Mouse (Mus musculus) G1E (cell line): ENCODE results near the gene Carns1. TPM values are rescaled to one million over a fixed set of nuclear protein-coding genes. Genes with fewer than 3 reads are reported as not detected.
"Not testable (repeated sequence)": the region's sequence is repeated elsewhere in the genome, so short reads cannot be mapped to it uniquely, and the experiment has no call there.

Experiments used
- ATAC-seq: 2 replicates; pipeline ENCODE4 v1.8.0; 2016; ENCODE audit warnings: mild to moderate bottlenecking; ENCODE audit not compliant: insufficient number of reproducible peaks, poor library complexity, low FRiP score, severe bottlenecking; ENCODE audit errors: extremely low read depth
- DNase-seq: peaks from one replicate; pipeline ENCODE4 v3.0.0; 2012; ENCODE audit warnings: low spot score
- H3K27me3 ChIP-seq: 2 replicates; pipeline ENCODE4 v1.6.1; 2012; ENCODE audit warnings: mild to moderate bottlenecking, low read length, inconsistent platforms; ENCODE audit not compliant: insufficient read depth
- H3K36me3 ChIP-seq: replicated peaks from 2 replicates; pipeline ENCODE3; 2012; ENCODE audit warnings: mild to moderate bottlenecking, inconsistent platforms
- H3K4me1 ChIP-seq: 2 replicates; pipeline ENCODE4 v1.6.1; 2012; ENCODE audit warnings: low read depth, low read length, inconsistent platforms, mixed read lengths; ENCODE audit not compliant: insufficient read depth
- H3K4me3 ChIP-seq: 2 replicates; pipeline ENCODE4 v1.5.1; 2012; ENCODE audit warnings: low read depth, mild to moderate bottlenecking, inconsistent platforms, low read length, moderate library complexity, mixed read lengths
- H3K9me3 ChIP-seq: replicated peaks from 2 replicates; pipeline ENCODE4 v1.6.1; 2012; ENCODE audit warnings: inconsistent platforms
- CTCF ChIP-seq: IDR thresholded peaks from 2 replicates; pipeline ENCODE4 v1.5.1; 2012; ENCODE audit warnings: low read depth, low read length, inconsistent platforms, mixed read lengths
- GATA1 ChIP-seq: IDR thresholded peaks from 2 replicates; pipeline ENCODE4 v1.6.1; 2012; ENCODE audit warnings: borderline replicate concordance, low read length, inconsistent platforms, mixed read lengths
- GATA2 ChIP-seq: IDR thresholded peaks from 2 replicates; pipeline ENCODE4 v1.6.1; 2012; ENCODE audit warnings: low read depth, low read length, inconsistent platforms, borderline replicate concordance
- POLR2AphosphoS5 ChIP-seq: IDR thresholded peaks from 2 replicates; pipeline ENCODE4 v1.6.1; 2012; ENCODE audit warnings: low read depth, low read length, inconsistent platforms; ENCODE audit not compliant: insufficient replicate concordance
- TAL1 ChIP-seq: conservative IDR thresholded peaks from 2 replicates; pipeline ENCODE4 v1.6.1; 2012; ENCODE audit warnings: low read depth, low read length, inconsistent platforms, mixed read lengths
- polyA plus RNA-seq: library from polyadenylated mRNA; stranded (reverse); fragments of >175 nt; gene quantifications from 2 replicates; pipeline ENCODE4 v1.2.3, GENCODE M21; 2012
- total RNA-seq, 2 experiments: library from RNA; stranded (forward) in 1 of 2; stranded (reverse) in 1 of 2; fragments of 200-1000 nt in 1 of 2; fragments of >200 nt in 1 of 2; fragmentation: Nextera tagmentation in 1 of 2; gene quantifications; 2 replicates each; pipeline ENCODE4 v1.2.3; 2014 to 2017

Gene Carns1
- total and polyA plus RNA-seq, 3 experiments, result 0.48 to 1.2 (median 0.55) TPM

DNA sequence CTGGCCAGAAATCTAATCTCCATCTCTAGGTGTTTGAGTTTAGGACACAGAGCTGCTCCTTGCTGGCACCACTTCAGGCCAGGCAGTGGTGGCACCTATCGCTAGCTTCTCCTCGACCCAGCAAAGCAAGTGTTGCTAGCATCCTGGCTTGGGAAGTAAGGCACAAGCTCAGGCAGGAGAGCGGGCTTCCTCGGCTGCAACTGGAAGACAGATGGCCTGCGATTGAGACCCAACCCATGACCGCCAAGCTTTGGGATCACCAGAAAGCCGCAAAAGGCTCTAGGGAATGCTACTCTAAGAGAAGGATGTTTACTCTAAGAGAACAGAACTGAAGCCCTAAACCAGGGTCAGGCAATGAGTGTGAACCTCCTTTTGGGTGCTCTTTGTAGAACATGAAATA, 45.8 kb downstream of the Carns1 start:
- H3K4me1 ChIP-seq, result peaks cover 36% of the 10 kb centered on the region
- H3K36me3 ChIP-seq, result peaks cover 62% of the 10 kb centered on the region
- ATAC-seq (no peak), DNase-seq (no peak)
- no peak overlapping the region for H3K4me3 ChIP-seq
- no peaks in the 10 kb centered on the region for H3K27me3 ChIP-seq
- H3K9me3 ChIP-seq, result no peaks in the 10 kb centered on the region
- TF ChIP-seq CTCF, result no peak
- no peak for TF ChIP-seq TAL1
- no peak for TF ChIP-seq GATA1
- no peak for TF ChIP-seq GATA2
- TF ChIP-seq POLR2AphosphoS5, result no peak

DNA sequence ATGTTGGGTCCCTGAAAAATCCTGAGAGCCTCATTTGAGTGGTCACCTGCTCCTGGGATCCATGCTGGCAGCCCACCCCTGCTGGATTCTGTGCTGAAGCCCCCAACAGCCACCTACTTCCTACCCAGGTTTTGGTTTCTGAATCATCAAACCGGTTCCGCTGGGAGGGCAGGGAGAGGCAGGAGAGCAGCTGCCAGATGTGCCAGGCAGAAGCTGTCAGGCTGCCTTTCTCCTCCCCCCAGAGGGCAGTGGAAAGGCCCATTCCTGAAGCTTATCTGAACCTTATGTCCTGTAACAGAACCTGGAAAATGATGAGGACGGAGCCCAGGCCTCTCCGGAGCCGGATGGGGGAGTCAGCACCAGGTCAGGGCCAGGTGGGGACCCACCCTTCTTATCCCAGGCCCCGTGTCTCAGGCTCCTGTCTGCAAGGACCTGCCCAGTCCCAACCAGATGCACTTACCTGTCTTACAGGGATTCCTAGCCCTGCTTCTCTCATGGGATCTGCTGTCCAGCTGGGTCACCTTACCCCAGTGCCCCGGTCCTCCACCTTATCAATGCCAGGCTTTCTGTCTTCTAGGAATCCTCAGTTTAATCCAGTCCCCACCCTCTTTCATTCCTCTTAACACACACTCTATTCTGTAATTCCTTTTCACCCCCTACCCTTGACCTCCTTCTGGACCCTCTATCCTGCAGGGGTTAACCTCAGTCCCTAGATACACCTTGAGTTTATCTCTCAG, 48.4 kb downstream of the Carns1 start:
- no peaks in the 10 kb centered on the region for H3K9me3 ChIP-seq
- no peaks in the 10 kb centered on the region for H3K27me3 ChIP-seq
- ATAC-seq (no peak), DNase-seq (no peak)
- H3K4me1 ChIP-seq, result peaks cover 61% of the 10 kb centered on the region
- TF ChIP-seq GATA2 (no peak), POLR2AphosphoS5 (no peak), GATA1 (no peak), TAL1 (no peak)
- peaks cover 50% of the 10 kb centered on the region for H3K36me3 ChIP-seq
- H3K4me3 ChIP-seq, result peak overlapping the region; percentile 85; the same call in 1 of the 2 replicates

DNA sequence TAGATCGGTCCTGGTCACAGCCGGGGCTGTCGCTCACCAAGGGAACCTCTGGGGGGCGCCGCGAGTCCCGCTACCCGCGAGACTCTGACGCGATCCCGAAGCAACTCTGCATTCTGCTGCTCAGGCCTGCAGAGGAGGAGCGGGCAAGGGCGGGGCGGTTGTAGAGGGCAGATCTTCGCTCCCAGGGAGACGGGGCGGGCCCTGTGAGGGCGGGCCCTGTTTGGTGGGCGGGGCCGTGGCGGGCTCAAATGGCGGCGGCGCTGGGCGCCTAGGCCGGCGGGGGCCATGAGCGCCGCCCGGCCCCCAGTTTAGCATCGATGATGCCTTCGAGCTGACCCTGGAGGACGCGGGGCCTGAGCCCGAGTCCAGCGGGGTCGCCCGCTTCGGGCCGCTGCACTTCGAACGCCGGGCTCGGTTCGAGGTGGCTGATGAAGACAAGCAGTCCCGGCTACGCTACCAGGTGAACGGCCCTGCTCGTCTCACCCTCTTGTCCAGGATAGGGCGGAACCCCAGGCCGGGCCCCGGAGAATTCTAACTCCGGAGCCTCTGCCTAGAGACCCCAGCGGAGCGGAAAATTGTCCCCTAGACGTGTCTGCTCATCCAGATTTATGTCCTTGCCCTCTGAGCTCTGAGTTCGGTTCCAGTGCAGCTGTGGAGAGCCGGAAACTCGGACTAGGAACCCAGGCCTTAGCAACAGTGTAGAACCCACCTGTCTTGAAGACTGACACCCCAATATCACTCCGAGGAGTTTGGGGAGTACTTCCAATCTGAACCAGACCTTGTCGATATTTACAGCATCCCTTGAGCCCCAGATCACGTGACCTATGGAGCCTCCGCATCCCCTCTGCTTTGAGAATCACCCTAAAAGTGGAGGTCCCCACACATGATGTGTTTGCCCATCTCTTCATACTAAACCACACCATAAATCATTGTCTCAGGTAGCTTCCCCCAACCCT, 49.3 kb downstream of the Carns1 start, which contains the start of gene Aip:
Gene Aip (minus strand): TSS at position 118 of the 956 bp plus-strand sequence.
- ATAC-seq (peak; percentile 87), DNase-seq (peak; percentile 90)
- peaks cover 64% of the 10 kb centered on the region for H3K4me1 ChIP-seq
- no peak for TF ChIP-seq TAL1
- no peak for TF ChIP-seq POLR2AphosphoS5
- TF ChIP-seq GATA2, result no peak
- TF ChIP-seq CTCF, result 0 out of 2 replicates have a peak, but pooled peaks have one; percentile 6
- TF ChIP-seq GATA1, result no peak
- H3K36me3 ChIP-seq, result peaks cover 41% of the 10 kb centered on the region
- peak within 1 kb of the TSS; percentile 85 for H3K4me3 ChIP-seq
- no peaks in the 10 kb centered on the region for H3K9me3 ChIP-seq
- no peaks in the 10 kb centered on the region for H3K27me3 ChIP-seq

DNA sequence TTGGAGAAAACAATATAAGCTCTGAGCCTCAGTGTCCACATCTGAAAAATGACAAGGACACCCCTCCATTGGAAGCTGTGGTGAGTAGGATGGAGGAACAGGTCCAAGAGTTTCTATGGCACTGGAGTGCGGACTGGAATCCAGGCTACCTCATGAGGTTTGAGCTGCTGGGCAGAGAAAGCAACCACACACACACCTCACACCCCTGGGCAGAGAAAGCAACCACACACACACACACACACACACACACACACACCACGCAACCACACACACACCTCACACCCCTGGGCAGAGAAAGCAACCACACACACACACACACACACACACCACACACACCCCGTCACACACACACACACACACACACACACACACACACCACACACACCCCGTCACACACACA, 50.0 kb downstream of the Carns1 start:
- Histone ChIP-seq H3K4me1 (peaks cover 65% of the 10 kb centered on the region), H3K4me3 (peak overlapping the region; percentile 85), H3K36me3 (peaks cover 36% of the 10 kb centered on the region)
- not testable (repeated sequence) for H3K27me3 ChIP-seq, DNase-seq, H3K9me3 ChIP-seq, ATAC-seq

DNA sequence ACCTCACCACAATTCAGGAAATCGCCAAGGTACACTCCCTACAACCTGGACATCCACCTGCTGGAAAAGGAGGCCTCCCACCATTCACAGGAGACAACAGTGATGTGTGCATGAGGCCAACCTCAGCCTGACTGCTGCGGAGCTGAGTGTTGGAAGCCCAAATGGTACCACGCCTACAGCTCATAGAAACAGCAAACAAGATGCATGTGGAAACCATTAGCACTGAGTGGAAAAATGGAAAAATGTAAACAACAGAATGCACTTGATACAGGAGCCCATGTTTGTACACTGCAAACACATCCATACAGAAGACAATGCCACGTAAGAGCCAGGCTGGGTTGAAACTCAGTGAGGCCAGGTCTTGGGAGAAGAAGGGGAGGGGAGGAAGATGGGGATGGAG, 50.8 kb downstream of the Carns1 start:
- no peaks in the 10 kb centered on the region for H3K9me3 ChIP-seq
- DNase-seq (no peak), ATAC-seq (no peak)
- H3K4me1 ChIP-seq, result peaks cover 74% of the 10 kb centered on the region
- no peak for TF ChIP-seq GATA1
- no peak for TF ChIP-seq TAL1
- no peak for TF ChIP-seq POLR2AphosphoS5
- TF ChIP-seq CTCF, result no peak
- no peak for TF ChIP-seq GATA2
- H3K36me3 ChIP-seq, result peaks cover 28% of the 10 kb centered on the region
- no peak overlapping the region; the same call in 1 of the 2 replicates for H3K4me3 ChIP-seq
- H3K27me3 ChIP-seq, result no peaks in the 10 kb centered on the region
